Mouse (Mus musculus): ENCODE data around the gene Olfr554.
"Not testable (repeated sequence)": the region's sequence is repeated elsewhere in the genome, so short reads cannot be mapped to it uniquely, and the experiment has no call there.

Olfr554 gene

GRCm38 (mm10) chr7:102638132-102638531 lies at the start of gene Olfr554:
TSS of gene Olfr554 (plus strand) at chr7:102638432.
- DNase-seq (ENCODE audit: low spot score), result no peak

- DNase-seq (ENCODE audit: low spot score), result no peak
Observed at GRCm38 (mm10) chr7:102591786-102592185, 46.4 kb upstream of the Olfr554 start, which contains the start of gene Olfr551. TSS of gene Olfr551 (minus strand) at chr7:102591886.

- no peak for DNase-seq (ENCODE audit: low spot score)
Observed at GRCm38 (mm10) chr7:102597378-102598031, 40.7 kb upstream of the Olfr554 start, which contains the start of gene Olfr552. TSS of gene Olfr552 (plus strand) at chr7:102597770.

GRCm38 (mm10) chr7:102618118-102618517 lies 20.1 kb upstream of the Olfr554 start, which contains the start of gene Olfr553:
TSS of gene Olfr553 (minus strand) at chr7:102618218.
- no peak for DNase-seq (ENCODE audit: low spot score)

GRCm38 (mm10) chr7:102619608-102620007 lies 18.6 kb upstream of the Olfr554 start:
- DNase-seq (ENCODE audit: low spot score), result no peak

- not testable (repeated sequence) for DNase-seq (ENCODE audit: low spot score)
Observed at GRCm38 (mm10) chr7:102620368-102620767, 17.9 kb upstream of the Olfr554 start.

- peak; percentile 56 for DNase-seq (ENCODE audit: low spot score)
Observed at GRCm38 (mm10) chr7:102636665-102637064, 1.6 kb upstream of the Olfr554 start.

GRCm38 (mm10) chr7:102644945-102645344 lies 6.7 kb downstream of the Olfr554 start:
- not testable (repeated sequence) for DNase-seq (ENCODE audit: low spot score)

GRCm38 (mm10) chr7:102658523-102658922 lies 20.3 kb downstream of the Olfr554 start, which contains the start of gene Olfr555:
TSS of gene Olfr555 (plus strand) at chr7:102658823.
- DNase-seq (ENCODE audit: low spot score), result no peak

- no peak for DNase-seq (ENCODE audit: low spot score)
Observed at GRCm38 (mm10) chr7:102664599-102664998, 26.4 kb downstream of the Olfr554 start, which contains the start of gene Olfr556. TSS of gene Olfr556 (plus strand) at chr7:102664899.

- peak; percentile 7 for DNase-seq (ENCODE audit: low spot score)
Observed at GRCm38 (mm10) chr7:102665378-102665777, 27.1 kb downstream of the Olfr554 start.

GRCm38 (mm10) chr7:102676225-102676624 lies 38.0 kb downstream of the Olfr554 start:
- DNase-seq (ENCODE audit: low spot score), result no peak

GRCm38 (mm10) chr7:102681916-102682315 lies 43.7 kb downstream of the Olfr554 start:
- DNase-seq (ENCODE audit: low spot score), result no peak

- peak; percentile 87 for DNase-seq (ENCODE audit: low spot score)
Observed at GRCm38 (mm10) chr7:102686944-102687501, 48.8 kb downstream of the Olfr554 start, which contains the start of gene Trim68. TSS of gene Trim68 (minus strand) at chr7:102687327.
